Mouse (Mus musculus): ENCODE measurements at regions not wholly inside any gene's neighbourhood (a gene's known extent, or its start where the extent isn't known, plus 50 kb on each side); places are given as distances from the start of the nearest gene placed in this dataset.

DNA sequence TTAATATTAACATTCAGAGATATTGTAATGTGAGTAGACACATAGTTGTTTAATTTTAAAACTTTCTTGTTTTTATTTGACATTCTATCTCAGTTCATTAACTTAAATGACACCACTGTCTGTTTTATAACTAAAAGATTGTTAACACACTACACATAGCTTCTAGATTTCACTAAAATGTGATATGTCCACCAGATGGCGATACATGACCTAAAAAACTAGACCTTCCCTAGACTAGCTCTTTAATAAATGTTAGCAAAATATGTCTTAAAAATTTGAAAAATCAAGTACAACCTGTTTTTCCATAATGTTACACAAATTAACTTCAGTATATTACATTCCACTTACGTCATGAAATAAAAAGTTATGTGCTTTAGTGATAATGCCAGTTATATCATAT lies 1398.8 kb upstream of the Cdh9 start:
- Histone ChIP-seq H3K27me3 (no peaks in the 10 kb centered on the region), H3K4me3 (no peak overlapping the region), H3K4me2 (no peak overlapping the region), H3K36me3 (no peaks in the 10 kb centered on the region), H3K9ac (no peak overlapping the region), H3K4me1 (replicated peaks) (no peaks in the 10 kb centered on the region), H3K9me3 (no peaks in the 10 kb centered on the region), H3K27ac (no peak overlapping the region)
- 38% methylated on average over 2 of the region's 2 CpGs for WGBS
- peak; percentile 69; the same call in 1 of the 2 replicates for ATAC-seq (ENCODE audit: low FRiP score)

DNA sequence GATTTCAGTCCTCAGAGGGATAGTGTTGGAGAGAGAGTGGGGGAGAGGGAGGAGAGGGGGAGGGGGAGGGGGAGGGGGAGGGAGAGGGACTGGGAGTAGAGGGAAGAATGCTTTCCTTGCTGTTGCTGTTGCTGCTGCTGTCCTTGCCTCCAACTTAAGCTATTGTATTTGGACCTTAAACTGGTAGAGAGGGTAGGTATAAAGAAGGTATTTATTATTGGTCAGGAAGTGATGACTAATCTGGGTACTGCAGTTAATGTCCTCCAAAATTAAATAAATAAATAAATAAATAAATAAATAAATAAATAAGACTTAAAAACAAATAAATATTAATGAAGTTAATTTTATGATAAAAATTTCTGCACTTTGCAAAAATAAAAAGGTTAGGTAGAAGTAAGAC lies 1396.6 kb upstream of the Cdh9 start:
- ATAC-seq (ENCODE audit: low FRiP score) = no peak
- no peaks in the 10 kb centered on the region for H3K4me1 ChIP-seq (replicated peaks)
- no peak overlapping the region for H3K27ac ChIP-seq
- no peaks in the 10 kb centered on the region for H3K27me3 ChIP-seq
- H3K4me2 ChIP-seq = no peak overlapping the region
- no peaks in the 10 kb centered on the region for H3K36me3 ChIP-seq
- no peaks in the 10 kb centered on the region for H3K9me3 ChIP-seq
- H3K9ac ChIP-seq = no peak overlapping the region
- no peak overlapping the region for H3K4me3 ChIP-seq

DNA sequence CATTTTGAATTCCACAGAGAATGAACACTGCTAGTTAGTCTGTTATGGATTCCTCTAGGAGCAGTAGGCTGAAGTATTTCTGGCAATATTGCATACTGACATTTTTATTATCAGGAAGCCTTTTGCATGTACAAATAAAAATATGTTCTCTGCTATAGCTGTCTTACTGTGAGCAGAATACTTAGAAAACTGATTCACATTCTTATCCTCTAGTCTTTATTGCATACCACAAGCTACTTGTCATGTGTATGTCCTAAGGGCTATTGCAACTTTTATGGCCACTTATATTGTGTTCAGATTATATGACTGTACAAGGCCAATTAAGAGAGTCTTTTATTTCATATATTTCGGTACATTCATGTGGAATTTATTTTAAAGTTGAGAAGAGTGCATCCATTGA lies 1366.7 kb upstream of the Cdh9 start:
- no peak overlapping the region for H3K27ac ChIP-seq
- no peak for ATAC-seq (ENCODE audit: low FRiP score)
- no peak overlapping the region for H3K9ac ChIP-seq
- no peaks in the 10 kb centered on the region for H3K27me3 ChIP-seq
- H3K4me3 ChIP-seq = no peak overlapping the region
- H3K9me3 ChIP-seq = no peaks in the 10 kb centered on the region
- WGBS = 78% methylated on average over 1 of the region's 1 CpGs
- H3K36me3 ChIP-seq = no peaks in the 10 kb centered on the region
- H3K4me2 ChIP-seq = no peak overlapping the region
- no peaks in the 10 kb centered on the region for H3K4me1 ChIP-seq (replicated peaks)

DNA sequence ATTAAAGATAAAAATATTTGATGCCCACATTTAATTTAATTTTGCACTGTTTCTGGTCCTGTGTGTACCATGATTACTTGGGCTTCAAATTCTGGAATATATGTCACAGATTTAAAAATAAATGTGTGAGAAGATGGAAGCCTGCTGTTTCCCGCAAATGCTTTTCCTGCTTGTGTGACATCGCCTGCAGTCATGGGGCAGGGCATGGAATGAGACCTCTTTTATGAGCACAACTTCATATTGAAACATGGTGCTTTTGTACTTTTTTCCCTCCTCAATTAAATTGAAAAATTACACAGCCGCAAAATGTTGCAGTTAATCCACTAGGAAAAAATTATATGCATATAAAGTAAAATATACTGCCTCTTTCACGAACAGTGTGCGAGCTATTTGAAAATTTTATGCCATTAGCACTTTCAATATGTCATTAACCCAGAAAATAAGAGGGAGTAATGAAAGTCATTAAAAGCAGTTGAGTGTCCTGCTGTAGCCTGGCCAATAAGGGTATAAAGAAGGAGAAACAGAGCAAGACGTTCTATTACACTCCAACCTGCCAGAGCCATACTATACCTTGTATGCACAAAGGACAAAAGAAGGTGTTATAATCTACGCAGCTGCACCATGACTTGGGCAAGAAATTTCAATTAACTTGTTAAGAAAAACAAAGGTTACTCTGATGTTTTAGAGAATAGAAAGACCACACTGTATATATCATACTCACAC lies 1336.1 kb upstream of the Cdh9 start:
- Histone ChIP-seq H3K4me3 (no peak overlapping the region), H3K9me3 (no peaks in the 10 kb centered on the region), H3K4me2 (no peak overlapping the region), H3K27ac (no peak overlapping the region), H3K36me3 (no peaks in the 10 kb centered on the region), H3K4me1 (replicated peaks) (no peaks in the 10 kb centered on the region), H3K9ac (no peak overlapping the region), H3K27me3 (no peaks in the 10 kb centered on the region)
- WGBS = 84% methylated on average over 7 of the region's 7 CpGs
- no peak for ATAC-seq (ENCODE audit: low FRiP score)
